Mouse (Mus musculus): ENCODE results near the gene Cdrt4. TPM values are rescaled to one million over a fixed set of nuclear protein-coding genes. Genes with fewer than 3 reads are reported as not detected.

Cdrt4 gene
- polyA plus RNA-seq, 1 experiment from 2014 or later: 0.29 TPM

DNA sequence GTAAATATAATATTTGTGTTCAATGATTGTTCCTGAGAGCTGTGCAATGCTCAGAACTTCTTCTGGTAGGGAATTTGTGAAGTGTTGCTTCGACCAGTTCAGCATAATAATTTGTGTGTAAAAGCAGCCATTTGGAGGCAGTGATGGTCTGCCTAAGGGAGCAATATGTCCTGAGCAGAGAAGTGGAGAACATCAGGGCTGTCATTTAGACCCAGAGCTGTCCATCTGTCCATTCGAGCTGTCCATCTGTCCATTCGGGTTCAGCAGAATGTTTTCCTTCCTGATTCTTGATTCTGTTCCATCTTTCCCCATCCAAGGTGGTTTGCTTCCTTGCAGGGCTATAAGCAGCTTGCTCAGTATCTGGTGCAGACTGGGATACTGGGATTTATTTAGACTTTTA lies 33.4 kb downstream of the Cdrt4 start:
- H3K27ac ChIP-seq (replicated peaks): 0 out of 2 replicates have a peak overlapping the region, but pooled peaks have one; percentile 30
- DNase-seq (ENCODE audit: low spot score): no peak
- 80% methylated on average over 3 of the region's 3 CpGs for WGBS
- no peak overlapping the region for H3K4me3 ChIP-seq
- H3K4me1 ChIP-seq: peaks cover 37% of the 10 kb centered on the region
- H3K9me3 ChIP-seq: 0 out of 2 replicates have a peak, but pooled peaks cover 4% of the 10 kb centered on the region
- no peaks in the 10 kb centered on the region for H3K36me3 ChIP-seq (replicated peaks)
- no peaks in the 10 kb centered on the region for H3K27me3 ChIP-seq (replicated peaks; ENCODE audit: low read depth, poor library complexity, severe bottlenecking)

DNA sequence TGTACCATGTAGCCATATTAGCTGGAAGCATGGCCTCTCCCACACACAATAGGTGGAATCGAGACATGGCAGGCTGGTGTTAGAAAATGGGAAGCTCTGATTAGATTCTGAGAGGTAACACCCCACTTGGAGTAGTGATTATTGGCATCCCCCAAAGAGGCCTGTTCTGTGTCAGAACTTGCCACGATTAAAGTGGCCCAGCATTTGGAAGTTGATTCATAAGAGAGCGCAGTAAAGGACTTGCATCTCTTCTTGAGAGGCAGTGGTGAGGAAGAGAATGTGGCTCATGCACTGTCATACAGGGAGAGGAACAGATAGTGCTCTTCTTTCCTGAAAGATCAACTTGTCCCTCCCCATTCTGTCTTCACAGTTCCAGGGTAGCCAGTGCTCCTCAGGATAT lies 34.1 kb downstream of the Cdrt4 start:
- 0 out of 2 replicates have a peak, but pooled peaks cover 4% of the 10 kb centered on the region for H3K9me3 ChIP-seq
- H3K27ac ChIP-seq (replicated peaks): peak overlapping the region; percentile 24
- H3K27me3 ChIP-seq (replicated peaks; ENCODE audit: low read depth, poor library complexity, severe bottlenecking): no peaks in the 10 kb centered on the region
- H3K4me1 ChIP-seq: peaks cover 37% of the 10 kb centered on the region
- DNase-seq (ENCODE audit: low spot score): no peak
- WGBS: 87% methylated on average over 3 of the region's 3 CpGs
- no peaks in the 10 kb centered on the region for H3K36me3 ChIP-seq (replicated peaks)
- H3K4me3 ChIP-seq: no peak overlapping the region

DNA sequence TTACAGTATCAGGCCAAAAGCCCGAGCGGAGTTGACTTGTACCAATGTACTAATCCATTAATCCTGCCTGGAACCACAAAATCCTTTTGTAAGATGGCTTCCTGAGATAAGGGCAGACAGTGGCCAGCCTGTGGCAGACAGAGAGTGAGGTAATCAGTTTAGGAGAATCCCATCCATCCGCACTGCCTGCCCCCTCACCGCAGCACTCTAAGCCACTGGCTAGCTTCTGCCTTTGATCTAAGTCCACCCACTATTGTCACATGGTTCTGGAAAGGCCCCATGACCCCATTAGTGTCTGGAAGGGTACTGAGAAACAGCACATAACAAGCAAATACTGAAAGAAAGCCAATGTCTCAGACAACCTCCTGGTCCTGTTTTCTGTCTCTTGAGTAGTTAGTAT lies 35.6 kb downstream of the Cdrt4 start:
- Histone ChIP-seq H3K4me3 (no peak overlapping the region), H3K27me3 (replicated peaks; ENCODE audit: low read depth, poor library complexity, severe bottlenecking) (no peaks in the 10 kb centered on the region), H3K27ac (replicated peaks) (no peak overlapping the region), H3K9me3 (no peaks in the 10 kb centered on the region), H3K36me3 (replicated peaks) (no peaks in the 10 kb centered on the region), H3K4me1 (peaks cover 34% of the 10 kb centered on the region)
- WGBS: 69% methylated on average over 4 of the region's 4 CpGs
- DNase-seq (ENCODE audit: low spot score): no peak

DNA sequence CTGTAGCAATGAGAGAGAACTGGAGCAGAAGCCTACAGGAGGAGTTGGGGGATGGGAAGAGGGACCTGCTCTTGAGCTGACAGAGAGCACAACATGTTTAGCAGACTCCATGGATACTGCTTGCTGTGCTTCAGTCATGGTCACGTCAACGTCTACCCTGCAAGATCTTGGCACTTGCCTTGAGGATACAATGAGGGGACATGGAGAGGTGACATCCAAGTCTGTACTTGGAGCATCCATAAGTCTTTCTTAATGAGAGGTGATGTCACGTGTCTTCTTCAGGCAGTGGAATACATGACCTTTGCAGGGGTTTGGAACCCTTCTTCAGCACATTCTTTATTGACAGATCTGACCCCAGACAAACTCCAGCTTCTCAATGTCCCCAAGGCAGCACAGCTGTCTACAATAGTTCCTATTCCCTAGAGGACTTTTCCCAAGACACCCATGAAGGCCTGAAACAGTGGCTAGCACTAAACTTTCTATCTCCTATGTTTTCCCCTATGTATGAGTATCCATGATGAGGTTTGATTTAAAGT lies 39.2 kb downstream of the Cdrt4 start:
- no peak for DNase-seq (ENCODE audit: low spot score)
- WGBS: 90% methylated on average over 3 of the region's 3 CpGs
- H3K27me3 ChIP-seq (replicated peaks; ENCODE audit: low read depth, poor library complexity, severe bottlenecking): no peaks in the 10 kb centered on the region
- H3K4me1 ChIP-seq: peaks cover 23% of the 10 kb centered on the region
- no peak overlapping the region for H3K27ac ChIP-seq (replicated peaks)
- no peaks in the 10 kb centered on the region for H3K36me3 ChIP-seq (replicated peaks)
- H3K4me3 ChIP-seq: no peak overlapping the region
- H3K9me3 ChIP-seq: no peaks in the 10 kb centered on the region

GRCm38 (mm10) chr11:62990811-62991210 lies 39.8 kb downstream of the Cdrt4 start:
- DNase-seq (ENCODE audit: low spot score): no peak
- no peaks in the 10 kb centered on the region for H3K27me3 ChIP-seq (replicated peaks; ENCODE audit: low read depth, poor library complexity, severe bottlenecking)
- 87% methylated on average over 5 of the region's 5 CpGs for WGBS
- no peaks in the 10 kb centered on the region for H3K36me3 ChIP-seq (replicated peaks)
- no peak overlapping the region for H3K4me3 ChIP-seq
- H3K9me3 ChIP-seq: no peaks in the 10 kb centered on the region
- no peak overlapping the region for H3K27ac ChIP-seq (replicated peaks)
- H3K4me1 ChIP-seq: peaks cover 23% of the 10 kb centered on the region

DNA sequence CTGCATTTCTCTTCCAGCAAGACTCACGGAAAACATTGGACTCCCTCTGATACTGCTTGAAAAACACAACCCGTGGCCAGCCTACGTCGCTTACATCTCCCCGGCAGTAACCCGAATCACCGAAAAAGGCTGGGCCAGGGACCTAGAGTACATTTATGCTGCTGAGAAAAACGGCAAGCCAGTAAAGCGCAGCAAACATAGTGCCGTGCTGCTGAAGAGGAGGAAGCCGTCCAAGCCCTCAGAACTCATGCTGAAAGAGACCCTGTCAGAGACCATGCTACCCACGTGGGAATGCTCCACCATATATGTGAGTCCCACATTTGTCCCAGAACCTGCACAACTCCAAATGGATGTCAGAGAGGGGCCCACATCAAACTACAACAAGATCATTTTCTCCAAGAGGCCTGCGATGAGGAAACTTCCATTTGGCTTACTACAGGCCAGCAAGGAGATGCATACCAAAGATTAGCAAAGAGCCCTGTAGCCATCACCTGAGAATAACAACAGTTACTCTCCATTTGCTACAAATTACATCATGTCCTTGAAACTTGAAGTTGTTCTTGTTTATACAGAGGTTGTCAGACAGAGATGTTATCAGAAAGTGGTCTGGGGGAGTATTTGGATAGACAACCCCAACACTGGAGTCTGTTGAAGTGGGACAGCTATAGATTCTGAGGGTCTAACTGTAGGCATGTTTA lies 41.7 kb downstream of the Cdrt4 start:
- Histone ChIP-seq H3K4me3 (no peak overlapping the region), H3K4me1 (peaks cover 30% of the 10 kb centered on the region), H3K9me3 (no peaks in the 10 kb centered on the region), H3K27ac (replicated peaks) (0 out of 2 replicates have a peak overlapping the region, but pooled peaks have one; percentile 24), H3K27me3 (replicated peaks; ENCODE audit: low read depth, poor library complexity, severe bottlenecking) (no peaks in the 10 kb centered on the region), H3K36me3 (replicated peaks) (no peaks in the 10 kb centered on the region)
- 90% methylated on average over 13 of the region's 13 CpGs for WGBS
- no peak for DNase-seq (ENCODE audit: low spot score)

DNA sequence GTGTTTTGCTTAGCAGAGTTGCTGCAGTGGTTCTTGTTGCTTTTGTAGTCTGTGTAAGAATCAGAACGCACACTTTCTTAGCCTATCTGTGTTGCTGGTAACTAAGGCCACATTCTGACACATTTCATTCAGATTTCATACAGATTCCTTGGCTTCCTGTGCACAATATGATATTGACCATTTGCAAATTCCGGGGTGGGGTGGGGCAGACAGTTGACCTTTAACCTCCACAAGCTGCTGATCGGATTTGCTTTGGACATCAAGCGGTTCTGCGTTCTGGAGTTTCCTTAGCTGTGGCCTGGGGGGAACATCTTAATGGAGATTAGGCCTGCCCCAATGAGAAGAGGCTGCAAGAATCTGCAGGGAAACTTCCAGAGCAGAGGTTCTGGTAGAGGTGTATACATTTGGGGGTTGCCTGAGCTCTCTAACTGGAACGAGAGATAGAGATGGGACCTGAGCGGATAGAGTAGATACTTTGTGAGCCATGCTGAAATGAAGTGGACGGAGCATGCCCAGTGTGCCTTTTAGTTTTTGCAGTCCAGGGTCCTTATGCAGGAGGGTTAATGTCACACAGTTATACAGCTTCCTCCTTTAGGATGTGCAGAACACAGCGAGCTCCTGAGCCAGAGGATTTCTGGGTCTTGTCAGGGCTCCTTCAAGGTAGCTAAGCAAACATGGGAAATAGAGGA lies 44.2 kb downstream of the Cdrt4 start:
- H3K4me3 ChIP-seq: no peak overlapping the region
- H3K36me3 ChIP-seq (replicated peaks): no peaks in the 10 kb centered on the region
- 78% methylated on average over 9 of the region's 9 CpGs for WGBS
- peaks cover 35% of the 10 kb centered on the region for H3K4me1 ChIP-seq
- DNase-seq (ENCODE audit: low spot score): no peak
- peak overlapping the region; percentile 52; the same call in 1 of the 2 replicates for H3K27ac ChIP-seq (replicated peaks)
- no peaks in the 10 kb centered on the region for H3K27me3 ChIP-seq (replicated peaks; ENCODE audit: low read depth, poor library complexity, severe bottlenecking)
- H3K9me3 ChIP-seq: no peaks in the 10 kb centered on the region

DNA sequence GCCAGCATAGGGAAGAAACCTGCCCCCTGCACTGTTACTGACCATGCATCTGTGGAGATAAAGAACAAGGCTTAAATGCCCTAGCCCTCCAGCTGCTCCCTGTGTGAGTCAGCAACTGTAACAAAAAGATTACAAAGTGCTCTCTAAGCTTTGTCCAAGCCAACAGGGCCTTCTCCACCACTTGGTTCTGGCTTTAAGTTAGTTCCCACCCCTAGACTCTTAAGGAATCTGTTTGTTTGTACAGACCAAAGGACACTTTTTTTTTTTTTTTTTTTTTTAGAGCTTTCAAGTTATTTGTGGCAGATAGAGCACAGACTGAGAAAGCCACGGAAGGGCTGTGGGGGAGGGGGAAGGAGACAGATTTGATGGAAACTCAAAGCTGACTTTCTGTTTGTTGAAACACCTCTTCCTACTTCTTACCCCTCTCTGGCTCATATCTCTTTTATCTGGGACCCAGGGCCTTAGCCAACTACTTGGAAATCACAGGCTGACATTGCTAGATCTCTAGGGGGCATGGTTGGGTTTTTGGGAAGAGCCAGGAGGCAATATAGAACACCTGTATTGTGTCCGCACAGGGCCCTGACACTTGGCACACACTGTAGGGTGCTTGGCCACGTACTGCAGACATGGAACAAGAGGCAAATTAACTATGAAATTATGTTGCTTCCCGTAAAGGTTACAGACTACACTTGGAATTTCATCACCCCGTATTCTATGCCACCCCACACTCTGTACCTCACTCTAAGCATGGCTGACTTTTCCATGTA lies 44.9 kb downstream of the Cdrt4 start:
- H3K27me3 ChIP-seq (replicated peaks; ENCODE audit: low read depth, poor library complexity, severe bottlenecking): no peaks in the 10 kb centered on the region
- peaks cover 35% of the 10 kb centered on the region for H3K4me1 ChIP-seq
- H3K9me3 ChIP-seq: no peaks in the 10 kb centered on the region
- DNase-seq (ENCODE audit: low spot score): no peak
- no peak overlapping the region for H3K4me3 ChIP-seq
- no peaks in the 10 kb centered on the region for H3K36me3 ChIP-seq (replicated peaks)
- 76% methylated on average over 5 of the region's 5 CpGs for WGBS
- H3K27ac ChIP-seq (replicated peaks): peak overlapping the region; percentile 52; the same call in 1 of the 2 replicates

DNA sequence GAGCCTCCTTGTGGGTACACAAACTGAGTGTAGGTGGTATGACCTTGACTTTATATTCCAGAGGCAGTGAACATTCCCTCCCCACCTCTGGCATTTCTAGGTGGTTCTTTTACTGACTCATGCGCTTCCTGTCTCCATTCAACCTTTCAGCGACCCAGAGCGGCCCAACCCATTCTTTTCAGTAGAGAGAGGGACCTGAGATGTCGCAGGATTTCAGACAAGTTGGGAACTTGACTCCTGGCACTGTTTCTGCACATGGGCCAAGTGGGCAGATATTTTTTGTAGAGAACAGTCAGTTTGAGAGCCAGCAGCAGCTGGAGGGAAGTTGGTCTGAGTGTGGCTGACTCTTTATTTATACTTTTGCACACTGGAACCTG lies 45.5 kb downstream of the Cdrt4 start:
- H3K36me3 ChIP-seq (replicated peaks): no peaks in the 10 kb centered on the region
- H3K27me3 ChIP-seq (replicated peaks; ENCODE audit: low read depth, poor library complexity, severe bottlenecking): no peaks in the 10 kb centered on the region
- H3K27ac ChIP-seq (replicated peaks): no peak overlapping the region
- peaks cover 35% of the 10 kb centered on the region for H3K4me1 ChIP-seq
- no peak overlapping the region for H3K4me3 ChIP-seq
- DNase-seq (ENCODE audit: low spot score): no peak
- no peaks in the 10 kb centered on the region for H3K9me3 ChIP-seq
- WGBS: 84% methylated on average over 4 of the region's 4 CpGs

DNA sequence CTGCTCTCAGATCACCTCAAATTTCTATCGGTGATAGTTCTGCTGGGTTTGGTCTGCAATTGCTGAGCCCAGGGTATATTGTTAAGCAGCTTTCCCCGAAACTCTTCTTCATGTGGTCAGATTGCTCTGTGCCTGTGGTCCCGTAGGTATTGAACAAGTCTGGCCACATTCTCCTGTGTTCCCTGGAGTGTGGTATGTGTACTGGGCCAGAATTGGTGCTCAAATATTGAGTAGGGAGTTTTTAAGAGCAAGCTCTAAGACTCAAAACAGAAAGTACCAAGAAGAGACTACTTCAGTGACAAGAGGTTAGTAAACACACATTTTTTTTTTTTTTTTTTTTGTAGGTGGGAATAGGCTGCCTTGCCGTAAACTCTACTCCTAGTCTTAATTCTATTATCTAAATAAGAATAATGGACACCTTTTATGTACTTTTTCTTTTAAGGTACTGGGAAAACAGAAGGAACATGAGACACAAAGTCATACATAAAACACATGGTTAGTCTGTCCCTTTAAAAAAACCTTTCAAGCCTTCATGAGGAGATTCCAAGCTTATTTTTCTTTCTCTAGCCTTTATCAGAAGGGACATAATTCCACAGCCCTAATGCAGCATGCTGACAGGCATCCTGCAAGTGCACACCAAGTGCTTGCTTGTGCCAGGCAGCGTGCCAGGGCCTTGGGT lies 46.2 kb downstream of the Cdrt4 start:
- peak overlapping the region; percentile 36; the same call in 1 of the 2 replicates for H3K27ac ChIP-seq (replicated peaks)

GRCm38 (mm10) chr11:62997718-62998281 lies 46.8 kb downstream of the Cdrt4 start:
- no peaks in the 10 kb centered on the region for H3K36me3 ChIP-seq (replicated peaks)
- no peaks in the 10 kb centered on the region for H3K9me3 ChIP-seq
- WGBS: 73% methylated on average over 11 of the region's 11 CpGs
- H3K27me3 ChIP-seq (replicated peaks; ENCODE audit: low read depth, poor library complexity, severe bottlenecking): no peaks in the 10 kb centered on the region
- peak overlapping the region; percentile 36; the same call in 1 of the 2 replicates for H3K27ac ChIP-seq (replicated peaks)
- no peak overlapping the region for H3K4me3 ChIP-seq
- H3K4me1 ChIP-seq: peaks cover 35% of the 10 kb centered on the region
- DNase-seq (ENCODE audit: low spot score): no peak

More for the DNA sequence above, 46.2 kb downstream of the Cdrt4 start:
- DNase-seq (ENCODE audit: low spot score): no peak
- Histone ChIP-seq H3K4me1 (peaks cover 35% of the 10 kb centered on the region), H3K9me3 (no peaks in the 10 kb centered on the region), H3K4me3 (no peak overlapping the region), H3K27me3 (replicated peaks; ENCODE audit: low read depth, poor library complexity, severe bottlenecking) (no peaks in the 10 kb centered on the region), H3K36me3 (replicated peaks) (no peaks in the 10 kb centered on the region)
- WGBS: 83% methylated on average over 5 of the region's 5 CpGs

DNA sequence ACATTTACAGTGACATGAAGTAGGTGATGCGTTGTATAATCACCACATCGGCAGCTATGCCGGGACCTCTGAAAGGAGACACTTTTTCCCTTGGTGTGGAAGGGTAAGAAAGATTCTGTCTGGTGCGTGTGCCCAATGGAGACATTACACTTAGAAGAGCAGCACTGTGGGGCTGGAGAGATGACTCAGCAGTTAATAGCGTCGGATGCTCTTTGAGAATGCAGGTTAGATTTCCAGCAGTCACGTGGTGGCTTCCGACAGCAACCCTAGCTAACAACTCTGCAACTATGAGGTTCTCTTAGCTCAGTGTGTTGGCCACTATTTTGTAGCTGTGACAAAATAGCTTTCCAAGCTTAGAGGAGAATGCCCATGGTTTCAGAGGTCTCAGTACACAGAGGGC lies 49.1 kb downstream of the Cdrt4 start:
- WGBS: 91% methylated on average over 8 of the region's 8 CpGs
- Histone ChIP-seq H3K4me3 (no peak overlapping the region), H3K27ac (replicated peaks) (no peak overlapping the region), H3K36me3 (replicated peaks) (no peaks in the 10 kb centered on the region), H3K4me1 (peaks cover 38% of the 10 kb centered on the region), H3K9me3 (no peaks in the 10 kb centered on the region), H3K27me3 (replicated peaks; ENCODE audit: low read depth, poor library complexity, severe bottlenecking) (no peaks in the 10 kb centered on the region)
- DNase-seq (ENCODE audit: low spot score): no peak
